Mouse (Mus musculus) stomach, embryonic 14.5 days (tissue): ENCODE results near the gene Mrgprb1. TPM values are rescaled to one million over a fixed set of nuclear protein-coding genes. Genes with fewer than 3 reads are reported as not detected.
"Not testable (repeated sequence)": the region's sequence is repeated elsewhere in the genome, so short reads cannot be mapped to it uniquely, and the experiment has no call there.

ENCODE experiments used
- ATAC-seq: fragments of 200-750 bp; cut with Nextera tagmentation; 2 replicates; pipeline ENCODE4 v1.8.0; 2017; ENCODE audit warnings: low read depth, moderate TSS enrichment; ENCODE audit not compliant: insufficient number of reproducible peaks, insufficient read depth, low FRiP score
- H3K27ac ChIP-seq: fragments of 300-500 bp; sonication (generic); 2 replicates; pipeline ENCODE4 v1.5.1; 2014; ENCODE audit warnings: mild to moderate bottlenecking, low read length, moderate library complexity, mixed read lengths
- H3K27me3 ChIP-seq: fragments of 300-500 bp; sonication (generic); 2 replicates; pipeline ENCODE4 v1.6.1; 2014; ENCODE audit warnings: low read length, control low read depth, mixed read lengths; ENCODE audit not compliant: control insufficient read depth, insufficient read depth
- H3K36me3 ChIP-seq: fragments of 300-500 bp; sonication (generic); 2 replicates; pipeline ENCODE4 v1.6.1; 2014; ENCODE audit warnings: mild to moderate bottlenecking, control low read depth, low read length, moderate library complexity, mixed read lengths; ENCODE audit not compliant: control insufficient read depth, insufficient read depth
- H3K4me1 ChIP-seq: fragments of 300-500 bp; sonication (generic); 2 replicates; pipeline ENCODE4 v1.6.1; 2014; ENCODE audit warnings: low read length, control low read depth, mixed read lengths; ENCODE audit not compliant: control insufficient read depth, insufficient read depth
- H3K4me2 ChIP-seq: fragments of 300-500 bp; sonication (generic); replicated peaks from 2 replicates; pipeline ENCODE4 v1.6.1; 2014; ENCODE audit warnings: low read depth, low read length, control low read depth
- H3K4me3 ChIP-seq: fragments of 300-500 bp; sonication (generic); 2 replicates; pipeline ENCODE4 v1.5.1; 2014; ENCODE audit warnings: low read depth, low read length, control low read depth
- H3K9ac ChIP-seq: fragments of 300-500 bp; sonication (generic); replicated peaks from 2 replicates; pipeline ENCODE4 v1.6.1; 2014; ENCODE audit warnings: low read depth, mild to moderate bottlenecking, control low read depth, low read length, moderate library complexity, mixed read lengths
- H3K9me3 ChIP-seq: fragments of 300-500 bp; sonication (generic); 2 replicates; pipeline ENCODE4 v1.6.1; 2016; ENCODE audit warnings: low read depth, low read length, control low read depth; ENCODE audit not compliant: control insufficient read depth
- WGBS: fragments of 180-500 bp; shearing (Covaris S2); extraction: QIAGEN DNeasy Blood & Tissue Kit; methylation state at CpG from one replicate; pipeline ENCODE4 v1.1.7; 2014; 5-methylcytosine and 5-hydroxymethylcytosine counted together
- polyA plus RNA-seq: library from polyadenylated mRNA; unstranded; fragments of >200 nt; fragmentation: Nextera tagmentation; extraction: Ambion mirVana; gene quantifications from 2 replicates; pipeline ENCODE4 v1.2.1, GENCODE M21; 2014

Mrgprb1 gene
- polyA plus RNA-seq = not detected in 2 replicates

GRCm38 (mm10) chr7:48456242-48456641 is at the start of gene Mrgprb1:
Mrgprb1 (minus strand) TSS chr7:48456342.
- ATAC-seq = no peak
- WGBS = 81% methylated on average over 3 of the region's 3 CpGs
- H3K27me3 ChIP-seq = no peaks in the 10 kb centered on the region

GRCm38 (mm10) chr7:48499221-48499620 is 43.1 kb upstream of the Mrgprb1 start, which contains the start of gene Mrgprx2:
Mrgprx2 (minus strand) TSS chr7:48499321.
- Histone ChIP-seq H3K4me1 (no peaks in the 10 kb centered on the region), H3K9ac (no peak within 1 kb of the TSS), H3K4me3 (no peak within 1 kb of the TSS), H3K27me3 (no peaks in the 10 kb centered on the region), H3K9me3 (no peaks in the 10 kb centered on the region), H3K36me3 (no peaks in the 10 kb centered on the region), H3K4me2 (no peak within 1 kb of the TSS), H3K27ac (no peak within 1 kb of the TSS)
- ATAC-seq = no peak

More at GRCm38 (mm10) chr7:48456242-48456641, at the start of gene Mrgprb1:
- Histone ChIP-seq H3K27ac (no peak within 1 kb of the TSS), H3K36me3 (no peaks in the 10 kb centered on the region), H3K9me3 (no peaks in the 10 kb centered on the region), H3K9ac (no peak within 1 kb of the TSS), H3K4me3 (no peak within 1 kb of the TSS), H3K4me1 (no peaks in the 10 kb centered on the region), H3K4me2 (no peak within 1 kb of the TSS)

- H3K4me1 ChIP-seq = no peaks in the 10 kb centered on the region
- H3K27ac ChIP-seq = no peak overlapping the region
- H3K4me2 ChIP-seq = no peak overlapping the region
- H3K36me3 ChIP-seq = no peaks in the 10 kb centered on the region
- no peak overlapping the region for H3K9ac ChIP-seq
- no peaks in the 10 kb centered on the region for H3K27me3 ChIP-seq
- H3K4me3 ChIP-seq = no peak overlapping the region
- ATAC-seq = no peak
- H3K9me3 ChIP-seq = no peaks in the 10 kb centered on the region
- WGBS = 50% methylated on average over 3 of the region's 3 CpGs
These were observed 19.6 kb downstream of the Mrgprb1 start for GRCm38 (mm10) chr7:48436581-48436980.

GRCm38 (mm10) chr7:48435936-48436335 is 20.2 kb downstream of the Mrgprb1 start:
- not testable (repeated sequence) for H3K4me3 ChIP-seq, H3K9ac ChIP-seq, ATAC-seq, H3K36me3 ChIP-seq, H3K27ac ChIP-seq, H3K27me3 ChIP-seq, H3K9me3 ChIP-seq, H3K4me1 ChIP-seq, H3K4me2 ChIP-seq
- 76% methylated on average over 3 of the region's 3 CpGs for WGBS

Other genes with a start within 250 kb of the Mrgprb1 start
- not detected in 2 replicates for gene Mrgprb8, start 67.8 kb downstream of the Mrgprb1 start, polyA plus RNA-seq
- not detected in 2 replicates for gene Mrgprx2, start 43.0 kb upstream of the Mrgprb1 start, polyA plus RNA-seq
- gene Mrgprb2, start 101.7 kb upstream of the Mrgprb1 start, polyA plus RNA-seq = not detected in 2 replicates
- not detected in 2 replicates for gene Mrgprb3, start 187.5 kb upstream of the Mrgprb1 start, polyA plus RNA-seq